Mouse (Mus musculus) B cell, adult (primary cell): Measurements from ENCODE around the gene Tgfbi. TPM values are rescaled to one million over a fixed set of nuclear protein-coding genes. Genes with fewer than 3 reads are reported as not detected.

Experiments
- total RNA-seq: library from RNA; stranded (reverse); gene quantifications from 4 replicates; pipeline ENCODE4 v1.2.4, GENCODE M21; 2023; ENCODE audit not compliant: inconsistent age

Gene Tgfbi
- total RNA-seq = 2.7 to 3.9 TPM (median 3.4 TPM) in 4 replicates

GRCm38 (mm10) chr13:56609103-56609856 is at the start of gene Tgfbi:
Gene Tgfbi, plus strand, starts transcription at chr13:56609523.

Other genes starting within 250 kb of the Tgfbi start
- not detected in 4 replicates for gene Gm3045, start 182.9 kb upstream of the Tgfbi start, total RNA-seq
- not detected in 4 replicates for gene Slc25a48, start 171.2 kb upstream of the Tgfbi start, total RNA-seq
- not detected in 4 replicates for gene Il9, start 127.3 kb upstream of the Tgfbi start, total RNA-seq
- gene Fbxl21, start 87.1 kb upstream of the Tgfbi start, total RNA-seq = 1.1 to 1.2 TPM (median 1.1 TPM) in 4 replicates
- gene Lect2, start 61.0 kb upstream of the Tgfbi start, total RNA-seq = not detected in 4 replicates
- 36.9 to 40.2 TPM (median 37.7 TPM) in 4 replicates for gene Smad5, start 93.5 kb downstream of the Tgfbi start, total RNA-seq
- gene Gm45623, start 144.3 kb downstream of the Tgfbi start, total RNA-seq = not detected in 4 replicates